Mouse (Mus musculus) kidney, postnatal 0 days (tissue): ENCODE results near the gene Ptpro. TPM values are rescaled to one million over a fixed set of nuclear protein-coding genes. Genes with fewer than 3 reads are reported as not detected.

Experiments
- ATAC-seq: fragments of 200-750 bp; cut with Nextera tagmentation; replicated peaks from 2 replicates; pipeline ENCODE4 v1.8.0; 2017; ENCODE audit warnings: low read depth, moderate number of reproducible peaks, moderate TSS enrichment, moderate library complexity; ENCODE audit not compliant: low FRiP score
- DNase-seq: peaks from one replicate; pipeline ENCODE4 v3.0.0-alpha.2; 2016; ENCODE audit warnings: low spot score
- H3K27ac ChIP-seq: fragments of 300-500 bp; sonication (generic); 2 replicates; pipeline ENCODE4 v1.5.1; 2014; ENCODE audit warnings: mild to moderate bottlenecking
- H3K27me3 ChIP-seq: fragments of 300-500 bp; sonication (generic); 2 replicates; pipeline ENCODE4 v1.6.1; 2014; ENCODE audit warnings: low read length, mixed read lengths; ENCODE audit not compliant: insufficient read depth
- H3K36me3 ChIP-seq: fragments of 300-500 bp; sonication (generic); 2 replicates; pipeline ENCODE4 v1.6.1; 2014; ENCODE audit warnings: low read length, mixed read lengths; ENCODE audit not compliant: insufficient read depth
- H3K4me1 ChIP-seq: fragments of 300-500 bp; sonication (generic); replicated peaks from 2 replicates; pipeline ENCODE4 v1.6.1; 2014; ENCODE audit warnings: antibody characterized with exemption, low read length, mixed read lengths; ENCODE audit not compliant: insufficient read depth
- H3K4me2 ChIP-seq: fragments of 300-500 bp; sonication (generic); 2 replicates; pipeline ENCODE4 v1.6.1; 2014; ENCODE audit warnings: mild to moderate bottlenecking, low read length, moderate library complexity, mixed read lengths
- H3K4me3 ChIP-seq: fragments of 300-500 bp; sonication (generic); replicated peaks from 2 replicates; pipeline ENCODE4 v1.5.1; 2014; ENCODE audit warnings: low read depth, low read length
- H3K9ac ChIP-seq: fragments of 300-500 bp; sonication (generic); 2 replicates; pipeline ENCODE4 v1.6.1; 2014; ENCODE audit warnings: low read depth, low read length
- H3K9me3 ChIP-seq: fragments of 300-500 bp; sonication (generic); replicated peaks from 2 replicates; pipeline ENCODE4 v1.6.1; 2016; ENCODE audit warnings: low read length, inconsistent platforms, mixed read lengths
- CTCF ChIP-seq: IDR thresholded peaks from 2 replicates; pipeline ENCODE4 v1.5.1; 2016; ENCODE audit warnings: antibody characterized with exemption, low read depth, mild to moderate bottlenecking, moderate library complexity
- WGBS: fragments of 180-500 bp; shearing (Covaris S2); extraction: QIAGEN DNeasy Blood & Tissue Kit; methylation state at CpG from one replicate; pipeline ENCODE4 v1.1.7; 2014; 5-methylcytosine and 5-hydroxymethylcytosine counted together
- polyA plus RNA-seq: library from polyadenylated mRNA; unstranded; fragments of >200 nt; fragmentation: Nextera tagmentation; extraction: Ambion mirVana; gene quantifications from 2 replicates; pipeline ENCODE4 v1.2.1, GENCODE M21; 2015

The Ptpro gene
- polyA plus RNA-seq, 1 experiment from 2014 or later = 18.4 TPM

- H3K4me1 ChIP-seq = no peaks in the 10 kb centered on the region
- ATAC-seq (no peak), DNase-seq (no peak)
- H3K4me2 ChIP-seq = no peak overlapping the region
- no peak overlapping the region for H3K9ac ChIP-seq
- 40% methylated on average over 2 of the region's 2 CpGs for WGBS
- TF ChIP-seq CTCF = no peak
- no peak overlapping the region for H3K4me3 ChIP-seq
- no peaks in the 10 kb centered on the region for H3K27me3 ChIP-seq
- no peaks in the 10 kb centered on the region; the same call in 1 of the 2 replicates for H3K9me3 ChIP-seq
- no peaks in the 10 kb centered on the region for H3K36me3 ChIP-seq
- no peak overlapping the region for H3K27ac ChIP-seq
Observed at GRCm38 (mm10) chr6:137211441-137211840, 40.7 kb upstream of the Ptpro start.

- DNase-seq = no peak
- TF ChIP-seq CTCF = no peak
- Histone ChIP-seq H3K4me2 (no peak overlapping the region), H3K27ac (no peak overlapping the region), H3K4me3 (no peak overlapping the region), H3K27me3 (no peaks in the 10 kb centered on the region), H3K9me3 (no peaks in the 10 kb centered on the region), H3K9ac (no peak overlapping the region), H3K4me1 (no peaks in the 10 kb centered on the region), H3K36me3 (no peaks in the 10 kb centered on the region)
- ATAC-seq = no peak
- WGBS = 81% methylated on average over 8 of the region's 8 CpGs
Observed at GRCm38 (mm10) chr6:137217841-137218463, 34.2 kb upstream of the Ptpro start.

- H3K36me3 ChIP-seq = no peaks in the 10 kb centered on the region
- H3K4me2 ChIP-seq = peak overlapping the region; percentile 65
- WGBS = 2% methylated on average over 15 of the region's 15 CpGs
- H3K27ac ChIP-seq = 0 out of 2 replicates have a peak overlapping the region, but pooled peaks have one; percentile 5
- no peaks in the 10 kb centered on the region for H3K9me3 ChIP-seq
- ATAC-seq (no peak), DNase-seq (peak; percentile 5)
- peak overlapping the region; percentile 39 for H3K4me3 ChIP-seq
- 0 out of 2 replicates have a peak, but pooled peaks cover 8% of the 10 kb centered on the region for H3K4me1 ChIP-seq
- 0 out of 2 replicates have a peak overlapping the region, but pooled peaks have one; percentile 42 for H3K9ac ChIP-seq
- TF ChIP-seq CTCF = no peak
- peaks cover 22% of the 10 kb centered on the region for H3K27me3 ChIP-seq
Observed at GRCm38 (mm10) chr6:137252887-137253242, 746 bp downstream of the Ptpro start.

- H3K27ac ChIP-seq = no peak overlapping the region
- peaks cover 22% of the 10 kb centered on the region for H3K27me3 ChIP-seq
- H3K9ac ChIP-seq = no peak overlapping the region
- H3K36me3 ChIP-seq = no peaks in the 10 kb centered on the region
- H3K9me3 ChIP-seq = no peaks in the 10 kb centered on the region
- H3K4me2 ChIP-seq = no peak overlapping the region
- DNase-seq (peak; percentile 49), ATAC-seq (no peak)
- 0 out of 2 replicates have a peak, but pooled peaks cover 8% of the 10 kb centered on the region for H3K4me1 ChIP-seq
- 9% methylated on average over 7 of the region's 7 CpGs for WGBS
- TF ChIP-seq CTCF = no peak
- peak overlapping the region; percentile 39 for H3K4me3 ChIP-seq
Observed at GRCm38 (mm10) chr6:137253415-137253814, 1.3 kb downstream of the Ptpro start.

GRCm38 (mm10) chr6:137261033-137261432 is 8.9 kb downstream of the Ptpro start:
- H3K27ac ChIP-seq = no peak overlapping the region
- ATAC-seq (no peak), DNase-seq (no peak)
- TF ChIP-seq CTCF = no peak
- H3K4me1 ChIP-seq = no peaks in the 10 kb centered on the region
- no peak overlapping the region for H3K4me2 ChIP-seq
- no peak overlapping the region for H3K9ac ChIP-seq
- no peaks in the 10 kb centered on the region for H3K36me3 ChIP-seq
- no peaks in the 10 kb centered on the region for H3K27me3 ChIP-seq
- H3K4me3 ChIP-seq = no peak overlapping the region
- 94% methylated on average over 1 of the region's 1 CpGs for WGBS
- no peaks in the 10 kb centered on the region; the same call in 1 of the 2 replicates for H3K9me3 ChIP-seq

- no peak for ATAC-seq
- no peak for TF ChIP-seq CTCF
- no peak overlapping the region for H3K9ac ChIP-seq
Observed at GRCm38 (mm10) chr6:137262087-137262486, 10.0 kb downstream of the Ptpro start.

More at GRCm38 (mm10) chr6:137262087-137262486, 10.0 kb downstream of the Ptpro start:
- 59% methylated on average over 3 of the region's 3 CpGs for WGBS
- Histone ChIP-seq H3K4me2 (no peak overlapping the region), H3K4me3 (no peak overlapping the region), H3K4me1 (no peaks in the 10 kb centered on the region), H3K27ac (no peak overlapping the region), H3K36me3 (no peaks in the 10 kb centered on the region), H3K27me3 (no peaks in the 10 kb centered on the region), H3K9me3 (no peaks in the 10 kb centered on the region; the same call in 1 of the 2 replicates)
- DNase-seq = no peak
